Mouse (Mus musculus) midbrain, embryonic 16.5 days (tissue): ENCODE measurements around the gene Phc1. TPM values are rescaled to one million over a fixed set of nuclear protein-coding genes. Genes with fewer than 3 reads are reported as not detected.

ENCODE experiments used
- ATAC-seq: fragments of 200-750 bp; cut with Nextera tagmentation; 2 replicates; pipeline ENCODE4 v1.8.0; 2017; ENCODE audit warnings: moderate TSS enrichment
- H3K27ac ChIP-seq: fragments of 300-500 bp; sonication (generic); 2 replicates; pipeline ENCODE4 v1.5.1; 2014; ENCODE audit warnings: mild to moderate bottlenecking, low read length, mixed read lengths
- H3K27me3 ChIP-seq: fragments of 300-500 bp; sonication (generic); 2 replicates; pipeline ENCODE4 v1.6.1; 2014; ENCODE audit warnings: low read depth, low read length, mixed read lengths; ENCODE audit not compliant: control insufficient read depth, insufficient read depth
- H3K36me3 ChIP-seq: fragments of 300-500 bp; sonication (generic); 2 replicates; pipeline ENCODE4 v1.6.1; 2014; ENCODE audit warnings: mild to moderate bottlenecking, low read length, moderate library complexity, mixed read lengths; ENCODE audit not compliant: control insufficient read depth, insufficient read depth
- H3K4me1 ChIP-seq: fragments of 300-500 bp; sonication (generic); 2 replicates; pipeline ENCODE4 v1.6.1; 2014; ENCODE audit warnings: mild to moderate bottlenecking, low read length, mixed read lengths; ENCODE audit not compliant: control insufficient read depth, insufficient read depth
- H3K4me2 ChIP-seq: fragments of 300-500 bp; sonication (generic); 2 replicates; pipeline ENCODE4 v1.6.1; 2014; ENCODE audit warnings: mild to moderate bottlenecking, low read length, mixed read lengths
- H3K4me3 ChIP-seq: fragments of 300-500 bp; sonication (generic); 2 replicates; pipeline ENCODE4 v1.5.1; 2014; ENCODE audit warnings: low read depth, mild to moderate bottlenecking, low read length, moderate library complexity, mixed read lengths
- H3K9ac ChIP-seq: fragments of 300-500 bp; sonication (generic); 2 replicates; pipeline ENCODE4 v1.6.1; 2014; ENCODE audit warnings: low read depth, low read length, mixed read lengths
- H3K9me3 ChIP-seq: fragments of 300-500 bp; sonication (generic); replicated peaks from 2 replicates; pipeline ENCODE4 v1.6.1; 2014; ENCODE audit warnings: mild to moderate bottlenecking, low read length, mixed read lengths; ENCODE audit not compliant: control insufficient read depth, poor library complexity, severe bottlenecking
- WGBS: fragments of 180-500 bp; shearing (Covaris S2); extraction: QIAGEN DNeasy Blood & Tissue Kit; methylation state at CpG from one replicate; pipeline ENCODE4 v1.1.7; 2014; 5-methylcytosine and 5-hydroxymethylcytosine counted together
- polyA plus RNA-seq: library from polyadenylated mRNA; unstranded; fragments of >200 nt; fragmentation: Nextera tagmentation; extraction: Ambion mirVana; gene quantifications from 2 replicates; pipeline ENCODE4 v1.2.1, GENCODE M21; 2015

The Phc1 gene
- polyA plus RNA-seq, 1 experiment from 2014 or later, result 32.2 TPM

DNA sequence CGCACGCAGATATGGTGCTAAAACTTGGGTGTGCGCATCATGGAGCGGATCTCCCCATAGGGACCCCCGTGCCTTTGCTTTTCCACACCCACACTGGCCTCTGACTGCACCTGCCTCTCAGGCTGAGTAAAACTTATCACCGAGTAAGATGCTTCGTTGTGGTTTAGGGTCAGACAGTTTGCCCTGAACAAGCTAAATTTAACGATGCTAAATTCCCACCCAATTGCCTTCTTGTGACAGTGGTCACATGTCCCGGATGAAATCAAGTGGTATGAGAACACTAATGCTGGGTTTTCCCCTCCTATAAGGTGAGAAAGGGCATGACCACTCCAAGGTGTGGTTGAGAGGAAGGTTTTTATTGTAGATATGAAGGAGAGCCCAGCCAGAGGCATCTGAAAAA is 46.6 kb downstream of the Phc1 start:
- WGBS, result 89% methylated on average over 9 of the region's 9 CpGs
- no peaks in the 10 kb centered on the region for H3K36me3 ChIP-seq

DNA sequence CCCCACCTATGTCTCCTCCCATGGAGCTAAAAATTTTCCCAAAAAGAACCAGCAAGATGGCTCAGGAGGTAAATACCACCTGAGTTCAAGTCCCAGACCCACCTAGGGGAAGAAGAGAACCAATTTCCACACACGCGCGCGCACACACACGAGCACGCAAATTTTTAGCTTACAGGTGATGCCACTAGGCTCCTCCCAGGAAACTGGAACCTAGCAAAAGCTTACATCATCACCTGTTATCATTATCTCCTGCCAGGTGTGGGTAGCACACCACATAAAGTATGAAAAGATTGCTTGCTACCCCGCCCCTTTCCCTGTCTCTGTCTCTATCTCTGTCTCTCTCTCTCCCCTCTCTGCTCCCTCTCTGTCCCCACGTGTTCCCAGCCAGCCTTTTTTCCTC is 47.2 kb downstream of the Phc1 start:
- Histone ChIP-seq H3K4me3 (no peak overlapping the region), H3K36me3 (no peaks in the 10 kb centered on the region), H3K27ac (no peak overlapping the region), H3K27me3 (no peaks in the 10 kb centered on the region), H3K4me1 (peaks cover 19% of the 10 kb centered on the region), H3K9me3 (no peaks in the 10 kb centered on the region), H3K4me2 (no peak overlapping the region), H3K9ac (no peak overlapping the region)
- WGBS, result 89% methylated on average over 8 of the region's 8 CpGs
- no peak for ATAC-seq

More for the DNA sequence above, 46.6 kb downstream of the Phc1 start:
- peaks cover 19% of the 10 kb centered on the region for H3K4me1 ChIP-seq
- no peak overlapping the region for H3K4me2 ChIP-seq
- no peaks in the 10 kb centered on the region for H3K9me3 ChIP-seq
- no peak overlapping the region for H3K4me3 ChIP-seq
- no peak for ATAC-seq
- no peaks in the 10 kb centered on the region for H3K27me3 ChIP-seq
- no peak overlapping the region for H3K27ac ChIP-seq
- H3K9ac ChIP-seq, result no peak overlapping the region

- Histone ChIP-seq H3K36me3 (no peaks in the 10 kb centered on the region), H3K4me1 (peaks cover 15% of the 10 kb centered on the region), H3K9me3 (no peaks in the 10 kb centered on the region), H3K9ac (no peak overlapping the region), H3K27me3 (no peaks in the 10 kb centered on the region), H3K27ac (no peak overlapping the region), H3K4me3 (no peak overlapping the region), H3K4me2 (no peak overlapping the region)
- ATAC-seq, result no peak
- WGBS, result 75% methylated on average over 2 of the region's 2 CpGs
Measured at GRCm38 (mm10) chr6:122292184-122292583, 48.2 kb downstream of the Phc1 start.

DNA sequence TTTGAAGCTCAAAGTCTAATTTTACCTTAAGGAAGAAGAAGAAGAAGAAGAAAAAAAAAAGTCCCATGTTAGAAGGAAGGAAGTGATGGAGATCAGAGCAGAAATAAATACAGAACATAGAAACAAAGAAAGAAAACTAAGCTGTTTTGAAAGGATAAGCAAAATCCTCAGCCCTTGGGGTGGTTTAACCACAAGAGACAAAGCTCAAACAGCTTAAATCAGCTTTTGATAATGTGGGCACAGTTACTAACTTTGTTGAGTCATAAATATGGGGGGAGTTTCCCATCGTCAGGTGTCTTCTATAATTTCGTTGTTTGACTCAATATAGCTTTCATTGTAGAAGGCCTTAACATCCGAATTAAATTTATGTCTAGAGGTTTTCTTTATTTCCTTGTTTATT is 48.6 kb downstream of the Phc1 start:
- no peaks in the 10 kb centered on the region for H3K36me3 ChIP-seq
- ATAC-seq, result no peak
- WGBS, result 78% methylated on average over 3 of the region's 3 CpGs

DNA sequence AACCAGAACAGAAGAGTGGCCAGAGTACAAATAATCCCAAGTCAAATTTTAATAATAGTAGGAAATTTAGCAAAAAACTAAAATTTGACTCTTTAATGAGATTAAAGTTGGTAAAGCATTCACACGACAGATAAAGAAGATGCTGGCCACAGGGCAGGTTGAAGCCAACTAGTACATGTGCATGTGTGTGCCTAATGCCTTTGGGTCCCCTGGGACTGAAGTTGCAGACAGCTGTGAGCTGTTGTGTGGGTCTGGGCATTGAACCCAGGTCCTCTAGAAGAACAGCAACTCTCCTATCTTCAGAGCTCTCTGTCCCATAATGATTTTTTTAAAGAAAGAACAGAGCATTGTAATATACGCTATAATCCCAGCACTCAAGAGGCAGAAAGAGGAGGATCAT is 49.1 kb downstream of the Phc1 start:
- no peak overlapping the region for H3K4me3 ChIP-seq
- no peaks in the 10 kb centered on the region for H3K9me3 ChIP-seq
- no peaks in the 10 kb centered on the region for H3K27me3 ChIP-seq
- H3K4me1 ChIP-seq, result peaks cover 9% of the 10 kb centered on the region; the same call in 1 of the 2 replicates
- no peak for ATAC-seq
- 72% methylated on average over 2 of the region's 2 CpGs for WGBS
- no peak overlapping the region for H3K9ac ChIP-seq
- H3K27ac ChIP-seq, result no peak overlapping the region
- no peak overlapping the region for H3K4me2 ChIP-seq
- no peaks in the 10 kb centered on the region for H3K36me3 ChIP-seq

More for the DNA sequence above, 48.6 kb downstream of the Phc1 start:
- peaks cover 13% of the 10 kb centered on the region for H3K4me1 ChIP-seq
- no peak overlapping the region for H3K4me3 ChIP-seq
- H3K9ac ChIP-seq, result no peak overlapping the region
- H3K4me2 ChIP-seq, result no peak overlapping the region
- no peak overlapping the region for H3K27ac ChIP-seq
- no peaks in the 10 kb centered on the region for H3K9me3 ChIP-seq
- no peaks in the 10 kb centered on the region for H3K27me3 ChIP-seq

DNA sequence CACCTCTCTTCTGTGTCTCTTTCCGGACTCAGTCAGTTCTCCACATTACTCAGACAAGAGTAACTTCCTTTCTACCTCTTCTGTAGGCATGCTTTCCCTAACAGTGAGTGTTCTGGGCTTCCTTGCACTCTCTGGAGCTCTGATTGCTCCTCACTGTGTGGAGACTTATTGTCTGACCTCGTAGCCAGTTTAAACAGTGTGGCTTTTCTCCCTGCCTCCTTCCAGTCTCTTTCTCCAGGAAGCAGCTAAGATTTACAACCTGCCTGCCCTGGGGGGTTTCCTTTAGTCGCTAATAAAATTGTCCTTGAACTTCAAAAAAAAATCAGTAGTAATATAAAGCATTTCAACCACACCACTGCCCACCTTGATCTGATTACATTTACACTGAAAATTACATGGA is 50.1 kb downstream of the Phc1 start:
- H3K27ac ChIP-seq, result no peak overlapping the region
- WGBS, result 76% methylated on average over 3 of the region's 3 CpGs
- H3K9ac ChIP-seq, result no peak overlapping the region
- no peak overlapping the region for H3K4me3 ChIP-seq
- H3K9me3 ChIP-seq, result no peaks in the 10 kb centered on the region
- 0 out of 2 replicates have a peak, but pooled peaks cover under 1% of the 10 kb centered on the region for H3K4me1 ChIP-seq
- no peak overlapping the region for H3K4me2 ChIP-seq
- no peak for ATAC-seq
- no peaks in the 10 kb centered on the region for H3K27me3 ChIP-seq
- no peaks in the 10 kb centered on the region for H3K36me3 ChIP-seq

- Histone ChIP-seq H3K9ac (no peak overlapping the region), H3K36me3 (no peaks in the 10 kb centered on the region), H3K9me3 (no peaks in the 10 kb centered on the region), H3K27me3 (no peaks in the 10 kb centered on the region), H3K4me1 (no peaks in the 10 kb centered on the region), H3K4me3 (no peak overlapping the region), H3K27ac (no peak overlapping the region), H3K4me2 (no peak overlapping the region)
- WGBS, result 73% methylated on average over 1 of the region's 1 CpGs
- ATAC-seq, result no peak
Measured at GRCm38 (mm10) chr6:122289313-122289712, 51.0 kb downstream of the Phc1 start.

- no peaks in the 10 kb centered on the region for H3K36me3 ChIP-seq
- H3K27me3 ChIP-seq, result no peaks in the 10 kb centered on the region
- no peak overlapping the region for H3K4me2 ChIP-seq
- 48% methylated on average over 1 of the region's 1 CpGs for WGBS
- no peak overlapping the region for H3K27ac ChIP-seq
- no peaks in the 10 kb centered on the region for H3K4me1 ChIP-seq
- no peak overlapping the region for H3K9ac ChIP-seq
- no peak for ATAC-seq
- no peaks in the 10 kb centered on the region for H3K9me3 ChIP-seq
- no peak overlapping the region for H3K4me3 ChIP-seq
Measured at GRCm38 (mm10) chr6:122288263-122288662, 52.1 kb downstream of the Phc1 start.

DNA sequence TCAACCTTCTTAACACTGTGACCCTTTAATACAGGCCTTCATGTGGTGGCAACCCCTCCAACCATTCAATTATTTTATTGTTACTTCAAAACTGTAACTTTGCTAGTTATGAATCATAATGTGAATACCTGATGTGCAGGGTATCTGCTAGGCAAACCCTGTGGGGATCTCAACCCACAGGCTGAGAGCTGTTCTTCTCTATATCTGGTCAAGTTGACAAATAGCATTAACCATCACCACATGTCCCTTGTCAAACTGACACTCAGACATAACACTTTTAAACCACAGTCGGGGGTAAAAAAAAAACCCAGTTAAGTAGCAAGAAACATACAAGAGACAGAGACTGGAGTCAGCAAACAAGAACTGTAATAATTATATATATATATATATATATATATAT is 55.5 kb downstream of the Phc1 start:
- Histone ChIP-seq H3K27me3 (no peaks in the 10 kb centered on the region), H3K27ac (no peak overlapping the region), H3K36me3 (no peaks in the 10 kb centered on the region), H3K9ac (no peak overlapping the region), H3K9me3 (no peaks in the 10 kb centered on the region), H3K4me2 (no peak overlapping the region), H3K4me1 (no peaks in the 10 kb centered on the region), H3K4me3 (no peak overlapping the region)
- ATAC-seq, result no peak
- WGBS, result 97% methylated on average over 1 of the region's 1 CpGs

GRCm38 (mm10) chr6:122284304-122284703 is 56.1 kb downstream of the Phc1 start:
- no peak overlapping the region for H3K4me2 ChIP-seq
- no peaks in the 10 kb centered on the region for H3K4me1 ChIP-seq
- no peak overlapping the region for H3K9ac ChIP-seq
- ATAC-seq, result no peak
- H3K27ac ChIP-seq, result no peak overlapping the region
- 80% methylated on average over 4 of the region's 4 CpGs for WGBS
- H3K27me3 ChIP-seq, result no peaks in the 10 kb centered on the region
- no peaks in the 10 kb centered on the region for H3K9me3 ChIP-seq
- no peak overlapping the region for H3K4me3 ChIP-seq
- no peaks in the 10 kb centered on the region for H3K36me3 ChIP-seq
